Mouse (Mus musculus): Measurements from ENCODE around the gene Fam155a.

DNA sequence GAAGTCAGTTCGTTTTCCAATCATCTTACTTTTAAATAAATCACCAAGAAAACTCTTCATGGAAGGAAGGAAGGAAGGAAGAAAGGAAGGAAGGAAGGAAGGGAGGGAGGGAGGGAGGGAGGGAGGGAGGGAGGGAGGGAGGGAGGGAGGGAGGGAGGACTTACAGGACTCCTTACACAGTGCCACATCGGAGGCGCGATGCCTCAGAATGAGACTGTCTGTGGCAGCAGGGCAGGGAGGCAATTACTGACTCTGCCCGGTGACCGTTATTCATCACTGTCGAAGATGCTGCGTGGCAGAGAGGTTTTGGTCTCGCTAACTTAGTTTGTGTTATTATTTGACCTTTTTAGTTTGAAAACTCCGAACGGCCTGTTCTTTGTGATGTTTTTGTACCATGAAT is 312.3 kb downstream of the Fam155a start:
- TF ChIP-seq GATA1 (IDR thresholded peaks at IDR 0.05; ENCODE audit: low read length) (no peak), TAL1 (IDR thresholded peaks at IDR 0.05; ENCODE audit: low read length) (no peak)
